ENCODE assay signal across 24 mouse cellular contexts in genomic region chr14:121838161-121838560, GRCm38 (mm10). TPM values are rescaled to one million over a fixed set of nuclear protein-coding genes. Genes with fewer than 3 reads are reported as not detected.
A peak's percentile ranks its signal among the peaks of the same experiment; 100 is the strongest.
DNase-seq lines count a peak whose midpoint lies in the region; ATAC-seq lines count a peak whose summit lies in the region.
"Had no signal": no experiment of that assay in that cellular context is flagged by ENCODE, and none has a peak within 500 bp of the region (broad histone marks: within the 10 kb centered on the region; RNA-seq: fewer than 3 reads in every experiment).

No protein-coding gene starts in this region.

- no peak for ATAC-seq in forebrain, embryonic 11.5 days (replicated peaks; ENCODE audit: low FRiP score)
- no peak for ATAC-seq in forebrain, embryonic 13.5 days
- ATAC-seq: CD4-positive, CD25-positive, alpha-beta regulatory T cell, adult 4 months; forebrain, embryonic 14.5 days; forebrain, embryonic 16.5 days had no signal

- no peak overlapping the region for H3K4me2 ChIP-seq in forebrain, embryonic 11.5 days (ENCODE audit: low read depth, low read length, severe bottlenecking)
- H3K4me2 ChIP-seq in forebrain, embryonic 13.5 days, result no peak overlapping the region
- H3K4me2 ChIP-seq: embryonic facial prominence, embryonic 13.5 days; embryonic facial prominence, embryonic 15.5 days had no signal

- H3K4me3 ChIP-seq in forebrain, embryonic 11.5 days (ENCODE audit: low read depth, low read length), result no peak overlapping the region
- no peak overlapping the region for H3K4me3 ChIP-seq in forebrain, embryonic 13.5 days
- H3K4me3 ChIP-seq: embryonic facial prominence, embryonic 13.5 days; embryonic facial prominence, embryonic 15.5 days; erythroblast, embryonic 14.5 days; forebrain, embryonic 10.5 days had no signal

- DNase-seq in forebrain, embryonic 11.5 days (ENCODE audit: low spot score), result peak; percentile 15
- DNase-seq in ES-CJ7 (ENCODE audit: low read depth, low spot score) (peak; percentile 44), ZHBTc4 (ENCODE audit: low read depth, low spot score) (peak; percentile 89)
- no peak for DNase-seq in layer of hippocampus, postnatal 25 days (ENCODE audit: extremely low spot score in 1 of 2, low spot score in 1 of 2)
- DNase-seq: adrenal gland, adult 2 months; adrenal gland, postnatal 10 days; adrenal gland, postnatal 25 days; B cell, adult 2 months; cerebellum, adult 11 months; cerebellum, adult 18-20 months; cerebellum, adult 8-10 months; cerebellum, adult 9-11 months; cerebellum, postnatal 14 days; cerebellum, postnatal 36 days; embryo, embryonic 11 days had no signal

- peaks cover 6% of the 10 kb centered on the region for H3K9me3 ChIP-seq in forebrain, embryonic 11.5 days (ENCODE audit: control insufficient read depth, low read length)
- H3K9me3 ChIP-seq in forebrain, embryonic 13.5 days (replicated peaks), result peaks cover 13% of the 10 kb centered on the region

- H3K4me1 ChIP-seq in forebrain, embryonic 11.5 days (replicated peaks; ENCODE audit: control insufficient read depth, insufficient read depth, low read length), result no peaks in the 10 kb centered on the region
- no peaks in the 10 kb centered on the region for H3K4me1 ChIP-seq in forebrain, embryonic 13.5 days
- H3K4me1 ChIP-seq: embryonic facial prominence, embryonic 13.5 days; embryonic facial prominence, embryonic 15.5 days; forebrain, embryonic 10.5 days had no signal

- no peaks in the 10 kb centered on the region for H3K27me3 ChIP-seq in forebrain, embryonic 11.5 days (ENCODE audit: control insufficient read depth, insufficient read depth, low read length)
- H3K27me3 ChIP-seq in forebrain, embryonic 13.5 days, result no peaks in the 10 kb centered on the region
- H3K27me3 ChIP-seq: CH12.LX; embryonic facial prominence, embryonic 13.5 days; embryonic facial prominence, embryonic 15.5 days had no signal

- no peaks in the 10 kb centered on the region for H3K36me3 ChIP-seq in forebrain, embryonic 11.5 days (ENCODE audit: control insufficient read depth, insufficient read depth, low read length)
- H3K36me3 ChIP-seq in forebrain, embryonic 13.5 days (ENCODE audit: poor library complexity, severe bottlenecking), result no peaks in the 10 kb centered on the region
- H3K36me3 ChIP-seq: embryonic facial prominence, embryonic 13.5 days; embryonic facial prominence, embryonic 15.5 days; forebrain, embryonic 10.5 days had no signal

- H3K9ac ChIP-seq in forebrain, embryonic 11.5 days (ENCODE audit: low read length), result no peak overlapping the region
- no peak overlapping the region for H3K9ac ChIP-seq in forebrain, embryonic 13.5 days
- H3K9ac ChIP-seq: embryonic facial prominence, embryonic 13.5 days; embryonic facial prominence, embryonic 15.5 days had no signal

- no peak overlapping the region for H3K27ac ChIP-seq in forebrain, embryonic 11.5 days (ENCODE audit: low read depth, low read length)
- H3K27ac ChIP-seq in forebrain, embryonic 13.5 days, result no peak overlapping the region
- H3K27ac ChIP-seq: embryonic facial prominence, embryonic 13.5 days; embryonic facial prominence, embryonic 15.5 days; forebrain, embryonic 10.5 days had no signal

- 82% methylated on average over 4 of the region's 4 CpGs for whole genome bisulfite sequencing in forebrain, embryonic 11.5 days
- 92% methylated on average over 4 of the region's 4 CpGs for WGBS in forebrain, embryonic 13.5 days

RNA-seq across cellular contexts. Expression of gene Ubac2, which starts 40.3 kb away (rescaled TPM):
- polyA plus RNA-seq in forebrain, embryonic 11.5 days (2014; fragmentation: Nextera tagmentation; extraction: Ambion mirVana), result 72.9 and 76.9 TPM in 2 replicates
- 56.4 and 63.6 TPM in 2 replicates for polyA plus RNA-seq in forebrain, embryonic 13.5 days (2015; fragmentation: Nextera tagmentation; extraction: Ambion mirVana)
- 10 to 100 TPM; 48.3 to 52.4 TPM for total RNA-seq in layer of hippocampus, postnatal 25 days (2021)

RNA-seq across cellular contexts. Expression of gene Dock9, which starts 40.5 kb away (rescaled TPM):
- 4.2 and 4.7 TPM in 2 replicates for polyA plus RNA-seq in forebrain, embryonic 11.5 days (2014; fragmentation: Nextera tagmentation; extraction: Ambion mirVana)
- polyA plus RNA-seq in forebrain, embryonic 13.5 days (2015; fragmentation: Nextera tagmentation; extraction: Ambion mirVana), result 4.2 and 5.2 TPM in 2 replicates
- total RNA-seq in layer of hippocampus, postnatal 25 days (2021), result 100 to 1,000 TPM; 195 to 220 TPM

Comparison
In these comparisons a context has a peak if more than half of its experiments do, and no peak if none do; other contexts are left out.
1. DNase-seq: peak in forebrain, embryonic 11.5 days (single experiment), ES-CJ7 (single experiment) and ZHBTc4 (single experiment); none in layer of hippocampus, postnatal 25 days (0 of 2).